Mouse (Mus musculus) spleen, adult 10 weeks (tissue): ENCODE results near the gene Gm49359. TPM values are rescaled to one million over a fixed set of nuclear protein-coding genes. Genes with fewer than 3 reads are reported as not detected.

Experiments used
- polyA plus RNA-seq: library from polyadenylated mRNA; stranded (reverse); fragments of 350-450 nt; fragmentation: Illumina TruSeq; extraction: RNeasy Lipid Tissue Mini Kit (QIAGEN cat#74804); gene quantifications from one replicate; pipeline ENCODE4 v1.2.3, GENCODE M21; 2015; ENCODE audit warnings: low replicate concordance; ENCODE audit not compliant: insufficient read depth

Gm49359 gene
- polyA plus RNA-seq, result 31.0 TPM

GRCm38 (mm10) chr13:62466424-62467334 lies at the start of gene Gm49359:
TSS of gene Gm49359 (minus strand) at chr13:62466832.

Other genes starting within 250 kb of the Gm49359 start
- 5.6 TPM for gene Gm3604, start 83.7 kb downstream of the Gm49359 start, polyA plus RNA-seq
- gene Zfp935, start 91.7 kb upstream of the Gm49359 start, polyA plus RNA-seq, result 1.3 TPM
- gene Zfp934, start 104.4 kb upstream of the Gm49359 start, polyA plus RNA-seq, result 29.5 TPM
- 8.9 TPM for gene 6720489N17Rik, start 157.3 kb upstream of the Gm49359 start, polyA plus RNA-seq